ENCODE assay signal across 14 mouse cellular contexts in genomic region chr1:20039389-20039788, GRCm38 (mm10).
"Had no signal": no experiment of that assay in that cellular context is flagged by ENCODE, and none has a peak within 500 bp of the region (broad histone marks: within the 10 kb centered on the region; RNA-seq: fewer than 3 reads in every experiment).

No protein-coding gene starts in this region.

- H3K36me3 ChIP-seq: liver, embryonic 13.5 days; midbrain, embryonic 12.5 days had no signal

- H3K4me2 ChIP-seq: liver, embryonic 13.5 days; lung, embryonic 14.5 days; midbrain, embryonic 12.5 days had no signal

- H3K27ac ChIP-seq: left cerebral cortex, adult 2 months; liver, embryonic 13.5 days; macrophage; midbrain, embryonic 12.5 days had no signal

- H3K9ac ChIP-seq: liver, embryonic 13.5 days; lung, embryonic 14.5 days; midbrain, embryonic 12.5 days had no signal

- H3K27me3 ChIP-seq: liver, embryonic 13.5 days; midbrain, embryonic 12.5 days had no signal

- H3K4me3 ChIP-seq: left cerebral cortex, adult 2 months; liver, embryonic 13.5 days; midbrain, embryonic 12.5 days had no signal

- DNase-seq: kidney, adult 2 months; kidney, postnatal 10 days; kidney, postnatal 36 days; liver, embryonic 13.5 days; lung, embryonic 14.5 days; thymus, adult 2 months; thymus, postnatal 14 days; thymus, postnatal 4 days had no signal

- ATAC-seq: intestine, postnatal 0 days; lung, postnatal 0 days; midbrain, embryonic 16.5 days had no signal

- H3K9me3 ChIP-seq: liver, embryonic 13.5 days; midbrain, embryonic 12.5 days had no signal

- H3K4me1 ChIP-seq: liver, embryonic 13.5 days; midbrain, embryonic 12.5 days had no signal
